Mouse (Mus musculus) gastrocnemius, postnatal 14 days (tissue): ENCODE measurements at regions not wholly inside any gene's neighbourhood (a gene's known extent, or its start where the extent isn't known, plus 50 kb on each side); places are given as distances from the start of the nearest gene placed in this dataset.
A peak's percentile ranks its signal among the peaks of the same experiment; 100 is the strongest.
"Not testable (repeated sequence)": the region's sequence is repeated elsewhere in the genome, so short reads cannot be mapped to it uniquely, and the experiment has no call there.

Experiments used
- DNase-seq: peaks from one replicate; pipeline ENCODE4 v3.0.0; 2021; ENCODE audit warnings: mixed read lengths
- intact Hi-C: fragments of 180-260 bp; cut with DNase I; formaldehyde crosslinking; loops from one replicate; pipeline ENCODE4 v1.15.1; 2025; ENCODE audit warnings: low total_unique reads

- no peak for DNase-seq
- intact Hi-C loops, result no loop called here
These were observed 498.6 kb upstream of the Acvr2a start for GRCm38 (mm10) chr2:48315306-48315705.

- no peak for DNase-seq
- intact Hi-C loops, result no loop called here
These were observed 497.6 kb upstream of the Acvr2a start for GRCm38 (mm10) chr2:48316180-48316889.

- intact Hi-C loops, result no loop called here
- peak; percentile 53 for DNase-seq
These were observed 496.1 kb upstream of the Acvr2a start for GRCm38 (mm10) chr2:48317821-48318220.

GRCm38 (mm10) chr2:48318384-48319030, 495.4 kb upstream of the Acvr2a start:
- no peak for DNase-seq
- intact Hi-C loops, result no loop called here

GRCm38 (mm10) chr2:48321471-48321870, 492.4 kb upstream of the Acvr2a start:
- no peak for DNase-seq
- intact Hi-C loops, result no loop called here

GRCm38 (mm10) chr2:48322278-48322677, 491.6 kb upstream of the Acvr2a start:
- intact Hi-C loops, result no loop called here
- no peak for DNase-seq

- intact Hi-C loops, result no loop called here
- DNase-seq, result no peak
These were observed 485.7 kb upstream of the Acvr2a start for GRCm38 (mm10) chr2:48328204-48328603.

GRCm38 (mm10) chr2:48332783-48333182, 481.1 kb upstream of the Acvr2a start:
- DNase-seq, result no peak
- intact Hi-C loops, result no loop called here

GRCm38 (mm10) chr2:48348021-48348420, 465.9 kb upstream of the Acvr2a start:
- no peak for DNase-seq
- intact Hi-C loops, result no loop called here

GRCm38 (mm10) chr2:48349794-48350193, 464.1 kb upstream of the Acvr2a start:
- DNase-seq, result no peak
- intact Hi-C loops, result no loop called here

GRCm38 (mm10) chr2:48350206-48350605, 463.7 kb upstream of the Acvr2a start:
- intact Hi-C loops, result no loop called here
- no peak for DNase-seq

- DNase-seq, intact Hi-C loops: not testable (repeated sequence)
These were observed 442.3 kb upstream of the Acvr2a start for GRCm38 (mm10) chr2:48371572-48371971.

- intact Hi-C loops, result no loop called here
- no peak for DNase-seq
These were observed 440.8 kb upstream of the Acvr2a start for GRCm38 (mm10) chr2:48373086-48373485.

- DNase-seq, result no peak
- intact Hi-C loops, result no loop called here
These were observed 439.6 kb upstream of the Acvr2a start for GRCm38 (mm10) chr2:48374302-48374701.

GRCm38 (mm10) chr2:48378160-48378559, 435.7 kb upstream of the Acvr2a start:
- DNase-seq, result no peak
- intact Hi-C loops, result no loop called here

GRCm38 (mm10) chr2:48378749-48379148, 435.2 kb upstream of the Acvr2a start:
- DNase-seq, result no peak

GRCm38 (mm10) chr2:48380140-48380539, 433.8 kb upstream of the Acvr2a start:
- intact Hi-C loops, result no loop called here
- DNase-seq, result no peak

More at GRCm38 (mm10) chr2:48378749-48379148, 435.2 kb upstream of the Acvr2a start:
- intact Hi-C loops, result no loop called here

- intact Hi-C loops, result no loop called here
- no peak for DNase-seq
These were observed 433.1 kb upstream of the Acvr2a start for GRCm38 (mm10) chr2:48380786-48381185.

- intact Hi-C loops, result no loop called here
- peak; percentile 10 for DNase-seq
These were observed 432.3 kb upstream of the Acvr2a start for GRCm38 (mm10) chr2:48381481-48382075.

- no peak for DNase-seq
- intact Hi-C loops, result no loop called here
These were observed 415.4 kb upstream of the Acvr2a start for GRCm38 (mm10) chr2:48398504-48398903.

GRCm38 (mm10) chr2:48399191-48399590, 414.7 kb upstream of the Acvr2a start:
- no peak for DNase-seq
- intact Hi-C loops, result no loop called here
